Mouse (Mus musculus) adrenal gland, postnatal 10 days (tissue): ENCODE data around the gene Sacm1l. TPM values are rescaled to one million over a fixed set of nuclear protein-coding genes. Genes with fewer than 3 reads are reported as not detected.

ENCODE experiments used
- DNase-seq: peaks from one replicate; pipeline ENCODE4 v3.0.0; 2021; ENCODE audit warnings: mixed read lengths
- total RNA-seq, 2 experiments: library from RNA; stranded (reverse); gene quantifications; 2 replicates each; pipeline ENCODE4 v1.2.3; 2021

Sacm1l gene
- total RNA-seq, 2 experiments from 2014 or later, result 60.2 to 84.8 TPM

GRCm38 (mm10) chr9:123577360-123578192, 48.0 kb downstream of the Sacm1l start:
- no peak for DNase-seq

DNA sequence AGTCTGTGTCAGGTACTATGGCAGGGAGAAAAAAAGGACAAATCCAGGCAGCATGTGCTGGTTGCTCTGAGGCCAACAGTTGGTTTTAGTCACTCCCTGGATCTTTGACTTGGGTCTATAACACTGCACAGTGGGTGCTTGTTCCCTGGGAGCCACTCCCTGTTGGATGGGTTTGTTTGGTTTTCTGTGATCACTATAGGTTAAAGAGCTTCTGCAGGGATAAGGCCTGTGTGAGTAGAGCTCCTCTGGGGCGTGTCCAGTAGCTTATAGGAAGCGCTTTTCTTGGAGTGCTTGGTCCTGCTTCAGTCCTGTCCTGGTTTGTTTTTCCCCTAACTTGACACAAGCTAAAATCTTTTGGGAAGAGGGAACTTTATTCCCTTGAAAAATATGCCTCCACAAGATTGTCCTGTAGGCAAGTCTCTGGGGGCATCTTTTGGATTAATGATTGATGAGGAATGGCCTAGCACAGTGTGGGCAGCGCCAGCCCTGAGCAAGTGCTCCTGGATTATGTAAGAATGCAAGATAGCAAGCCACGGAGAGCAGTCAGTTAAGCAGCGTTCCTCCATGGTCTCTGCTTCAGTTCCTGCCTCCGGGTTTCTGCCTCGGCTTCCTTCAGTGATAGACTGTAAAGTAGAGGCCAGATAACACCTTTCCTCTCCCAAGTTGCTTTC, 59.8 kb downstream of the Sacm1l start:
- DNase-seq, result peak; percentile 13

DNA sequence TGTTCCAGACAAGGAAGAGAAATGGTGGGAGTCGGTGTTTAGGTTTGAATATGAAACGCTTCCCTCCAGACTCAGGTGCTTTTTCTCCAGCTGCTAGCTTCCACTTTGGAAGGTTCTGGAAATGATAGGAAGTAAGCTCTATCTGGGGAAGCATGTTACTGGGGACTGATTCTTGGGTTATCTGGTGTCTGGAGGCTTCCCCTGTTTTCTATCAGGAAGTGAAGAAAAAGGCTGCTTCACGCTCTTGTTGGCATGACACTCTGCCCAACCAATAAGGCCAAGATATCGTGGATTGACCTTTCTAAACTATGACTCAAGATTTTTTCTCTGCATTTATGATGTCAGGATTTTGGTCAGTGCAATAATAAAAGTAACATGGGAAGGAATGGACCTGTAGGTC, 65.6 kb downstream of the Sacm1l start:
- DNase-seq, result no peak

DNA sequence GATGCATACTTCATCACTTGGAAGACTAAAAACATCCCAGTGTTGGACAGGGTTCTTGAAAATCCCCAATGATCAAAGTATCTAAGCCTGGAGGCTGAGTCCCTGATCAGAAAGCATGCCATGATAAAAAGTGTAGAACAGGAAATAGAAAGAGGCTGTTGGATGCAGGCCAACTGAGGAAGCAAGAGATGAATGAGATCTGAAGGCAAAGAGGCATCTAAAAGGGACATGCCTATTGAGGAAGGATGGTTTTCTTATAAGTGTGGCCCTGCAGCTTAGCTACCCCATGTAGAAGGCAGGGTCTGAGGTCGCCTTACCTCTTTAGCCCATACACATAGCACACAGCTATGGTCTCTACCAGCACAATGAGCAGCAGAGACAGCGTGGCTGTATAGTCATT, 67.4 kb downstream of the Sacm1l start:
- DNase-seq, result no peak

- no peak for DNase-seq
These were observed 67.8 kb downstream of the Sacm1l start for GRCm38 (mm10) chr9:123597376-123597775.

GRCm38 (mm10) chr9:123601529-123601928, 72.0 kb downstream of the Sacm1l start:
- no peak for DNase-seq

GRCm38 (mm10) chr9:123620311-123621098, 90.9 kb downstream of the Sacm1l start:
- DNase-seq, result no peak

GRCm38 (mm10) chr9:123624741-123625140, 95.2 kb downstream of the Sacm1l start:
- DNase-seq, result no peak

DNA sequence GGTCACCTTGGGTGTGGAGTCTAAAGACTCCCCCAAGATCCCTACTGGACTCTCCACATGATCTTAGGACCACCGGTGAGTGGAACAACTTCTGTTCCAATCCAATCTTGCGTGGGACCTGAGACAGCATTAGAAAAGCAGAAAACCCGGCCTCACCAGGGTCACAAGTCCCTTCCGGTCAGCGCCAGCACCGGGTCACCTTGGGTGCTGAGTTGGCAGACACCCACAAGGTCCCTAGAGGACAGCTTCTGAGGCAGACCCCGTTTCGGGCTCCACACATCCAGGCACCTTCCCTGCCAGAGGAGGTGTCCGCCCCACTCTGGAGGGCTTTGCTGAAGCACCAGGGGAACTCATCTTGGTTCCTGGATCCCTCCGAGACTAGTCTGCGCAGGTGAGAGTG, 96.3 kb downstream of the Sacm1l start:
- no peak for DNase-seq

DNA sequence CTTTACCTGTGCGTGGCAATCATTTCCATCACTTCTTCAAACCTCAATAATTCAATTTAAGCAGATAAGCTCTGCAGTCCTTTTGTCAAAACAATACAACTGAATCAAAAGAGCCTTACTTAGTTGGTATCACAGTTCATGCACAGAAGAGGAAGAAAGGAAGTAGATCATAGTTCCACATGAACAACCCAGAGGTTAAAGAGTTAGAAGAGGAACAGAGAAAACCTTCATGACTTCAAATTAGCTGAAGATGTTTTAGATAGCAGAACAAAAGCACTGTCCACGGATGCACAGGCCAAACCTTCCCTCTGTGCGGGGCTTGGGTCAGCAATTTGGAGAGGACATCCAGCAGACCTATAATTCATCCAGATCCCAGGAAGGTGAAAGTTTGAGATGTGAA, 102.1 kb downstream of the Sacm1l start:
- DNase-seq, result no peak

DNA sequence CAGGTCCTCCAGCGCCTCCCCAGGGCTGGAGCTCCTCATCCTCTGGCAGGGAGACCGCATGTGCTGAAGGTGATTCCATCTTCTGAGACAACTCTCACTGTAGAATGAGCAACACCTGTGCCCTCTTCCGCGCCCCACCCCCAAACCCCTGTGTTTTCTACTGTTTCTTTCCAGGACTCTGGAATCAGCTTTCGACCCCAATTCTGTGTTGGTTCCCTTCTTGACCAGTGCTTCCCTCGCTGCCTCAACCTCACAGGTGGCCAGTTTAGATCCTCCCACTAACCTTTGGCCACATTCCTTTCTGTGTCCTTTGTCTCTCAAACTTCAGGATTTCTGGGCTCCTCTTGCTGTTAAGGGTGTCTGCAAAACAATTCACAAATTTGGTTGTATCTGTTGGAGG, 102.7 kb downstream of the Sacm1l start, which contains the start of gene Slc6a20b:
TSS of gene Slc6a20b (minus strand) at position 285 of the 400 bp plus-strand sequence.
- DNase-seq, result no peak

DNA sequence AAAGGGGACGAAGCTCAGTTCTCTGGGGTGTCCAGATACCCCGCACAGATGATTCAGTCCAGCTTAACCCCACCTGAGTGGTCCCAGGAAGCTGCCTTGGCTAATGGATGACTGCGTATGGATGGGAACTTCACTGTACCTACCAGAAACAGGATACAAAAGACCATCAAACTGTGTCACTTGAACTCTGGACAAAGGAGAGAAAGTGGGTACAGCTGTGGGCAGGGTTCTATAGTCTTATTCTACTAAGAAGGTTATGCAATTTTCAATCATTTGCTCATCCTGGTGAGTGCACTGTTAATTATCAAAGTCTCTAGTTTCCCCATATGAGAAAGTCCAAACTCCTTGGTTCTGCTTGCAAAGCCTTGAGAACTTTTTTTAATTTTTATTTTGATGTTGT, 103.4 kb downstream of the Sacm1l start:
- DNase-seq, result no peak

GRCm38 (mm10) chr9:123636771-123637170, 107.2 kb downstream of the Sacm1l start:
- peak; percentile 5 for DNase-seq

- DNase-seq, result peak; percentile 27
These were observed 108.7 kb downstream of the Sacm1l start for GRCm38 (mm10) chr9:123638231-123638630.

- peak; percentile 22 for DNase-seq
These were observed 109.1 kb downstream of the Sacm1l start for GRCm38 (mm10) chr9:123638668-123639089.

GRCm38 (mm10) chr9:123640106-123640505, 110.5 kb downstream of the Sacm1l start:
- DNase-seq, result no peak

Other genes starting within 250 kb of the Sacm1l start
- 10 to 100 TPM; 60.3 to 97.7 TPM for gene Lars2, start 162.8 kb upstream of the Sacm1l start, total RNA-seq
- 10 to 100 TPM; 31.8 to 35.9 TPM for gene Limd1, start 51.1 kb upstream of the Sacm1l start, total RNA-seq
- under 1 TPM; 0.06 to 0.39 TPM for gene Slc6a20b, start 102.8 kb downstream of the Sacm1l start, total RNA-seq
- gene Ccr9, start 148.7 kb downstream of the Sacm1l start, total RNA-seq, result under 1 TPM; 0.33 to 0.57 TPM
- under 1 TPM; 0.39 to 0.51 TPM for gene Slc6a20a, start 149.1 kb downstream of the Sacm1l start, total RNA-seq
- 10 to 100 TPM; 36.6 to 40.3 TPM for gene Lztfl1, start 187.9 kb downstream of the Sacm1l start, total RNA-seq